Mouse (Mus musculus) left cerebral cortex, adult 2 months (tissue): ENCODE results near the gene 2610301B20Rik. TPM values are rescaled to one million over a fixed set of nuclear protein-coding genes. Genes with fewer than 3 reads are reported as not detected.

Experiments used
- DNase-seq, 2 experiments: peaks; one replicate each; pipeline ENCODE4 v3.0.0; 2021 to 2022; ENCODE audit warnings: low spot score in 2 of 2, mixed read lengths in 1 of 2; ENCODE audit errors: extremely low spot score in 1 of 2
- H3K27ac ChIP-seq: fragments of 200-600 bp; 2 replicates; pipeline ENCODE4 v1.8.1; 2022
- H3K4me3 ChIP-seq: fragments of 200-600 bp; 2 replicates; pipeline ENCODE4 v1.8.1; 2022
- CTCF ChIP-seq: fragments of 200-600 bp; IDR thresholded peaks from 2 replicates; pipeline ENCODE4 v1.8.1; 2022; ENCODE audit warnings: antibody characterized with exemption, mild to moderate bottlenecking, moderate library complexity
- intact Hi-C: fragments of 180-260 bp; cut with DNase I; formaldehyde crosslinking; loops from one replicate; pipeline ENCODE4 v1.15.1; 2025
- total RNA-seq, 2 experiments: library from RNA; stranded (reverse); gene quantifications; 2 replicates each; pipeline ENCODE4 v1.2.3; 2021

The 2610301B20Rik gene
- total RNA-seq, 2 experiments from 2014 or later, result 31.6 to 37.1 TPM

GRCm38 (mm10) chr4:10912611-10913301, 38.5 kb downstream of the 2610301B20Rik start:
- peak; percentile 88 for TF ChIP-seq CTCF
- H3K4me3 ChIP-seq, result no peak overlapping the region

GRCm38 (mm10) chr4:10913409-10913808, 39.1 kb downstream of the 2610301B20Rik start:
- H3K27ac ChIP-seq, result no peak overlapping the region

More at GRCm38 (mm10) chr4:10912611-10913301, 38.5 kb downstream of the 2610301B20Rik start:
- intact Hi-C loops, result loop anchor here (1.0 to 10.0 kb wide), 5 partner anchors 115 to 542 kb away; no protein-coding TSS in a partner anchor
- peak; percentile 87 to 92 for DNase-seq
- H3K27ac ChIP-seq, result no peak overlapping the region

GRCm38 (mm10) chr4:10914766-10915165, 40.5 kb downstream of the 2610301B20Rik start:
- Histone ChIP-seq H3K4me3 (no peak overlapping the region), H3K27ac (no peak overlapping the region)
- no peak for TF ChIP-seq CTCF
- no peak for DNase-seq
- intact Hi-C loops, result loop anchor here (5.0 to 10.0 kb wide), 4 partner anchors 113 to 540 kb away; no protein-coding TSS in a partner anchor

More at GRCm38 (mm10) chr4:10913409-10913808, 39.1 kb downstream of the 2610301B20Rik start:
- intact Hi-C loops, result loop anchor here (5.0 to 10.0 kb wide), 4 partner anchors 114 to 541 kb away; no protein-coding TSS in a partner anchor
- H3K4me3 ChIP-seq, result no peak overlapping the region
- no peak for DNase-seq
- no peak for TF ChIP-seq CTCF

GRCm38 (mm10) chr4:10915271-10915670, 41.0 kb downstream of the 2610301B20Rik start:
- no peak overlapping the region for H3K27ac ChIP-seq
- intact Hi-C loops, result loop anchor here (10.0 kb wide), 1 partner anchor 540 kb away; no protein-coding TSS in a partner anchor
- H3K4me3 ChIP-seq, result no peak overlapping the region
- DNase-seq, result no peak
- no peak for TF ChIP-seq CTCF

GRCm38 (mm10) chr4:10918402-10918801, 44.1 kb downstream of the 2610301B20Rik start:
- DNase-seq, result no peak
- H3K4me3 ChIP-seq, result no peak overlapping the region
- intact Hi-C loops, result loop anchor here (10.0 kb wide), 1 partner anchor 536 kb away; no protein-coding TSS in a partner anchor
- TF ChIP-seq CTCF, result no peak
- no peak overlapping the region for H3K27ac ChIP-seq

- DNase-seq, result no peak
- Histone ChIP-seq H3K4me3 (no peak overlapping the region), H3K27ac (no peak overlapping the region)
- intact Hi-C loops, result loop anchor here (10.0 kb wide), 1 partner anchor 536 kb away; no protein-coding TSS in a partner anchor
- no peak for TF ChIP-seq CTCF
Observed at GRCm38 (mm10) chr4:10919097-10919496, 44.8 kb downstream of the 2610301B20Rik start.

GRCm38 (mm10) chr4:10919530-10919929, 45.2 kb downstream of the 2610301B20Rik start:
- no peak overlapping the region for H3K4me3 ChIP-seq
- no peak overlapping the region for H3K27ac ChIP-seq
- no peak for TF ChIP-seq CTCF
- DNase-seq, result no peak
- intact Hi-C loops, result loop anchor here (10.0 kb wide), 1 partner anchor 535 kb away; no protein-coding TSS in a partner anchor

- Histone ChIP-seq H3K4me3 (no peak overlapping the region), H3K27ac (no peak overlapping the region)
- no peak for TF ChIP-seq CTCF
- no peak for DNase-seq
- intact Hi-C loops, result loop anchor here (10.0 kb wide), 1 partner anchor 535 kb away; no protein-coding TSS in a partner anchor
Observed at GRCm38 (mm10) chr4:10919987-10920386, 45.7 kb downstream of the 2610301B20Rik start.

DNA sequence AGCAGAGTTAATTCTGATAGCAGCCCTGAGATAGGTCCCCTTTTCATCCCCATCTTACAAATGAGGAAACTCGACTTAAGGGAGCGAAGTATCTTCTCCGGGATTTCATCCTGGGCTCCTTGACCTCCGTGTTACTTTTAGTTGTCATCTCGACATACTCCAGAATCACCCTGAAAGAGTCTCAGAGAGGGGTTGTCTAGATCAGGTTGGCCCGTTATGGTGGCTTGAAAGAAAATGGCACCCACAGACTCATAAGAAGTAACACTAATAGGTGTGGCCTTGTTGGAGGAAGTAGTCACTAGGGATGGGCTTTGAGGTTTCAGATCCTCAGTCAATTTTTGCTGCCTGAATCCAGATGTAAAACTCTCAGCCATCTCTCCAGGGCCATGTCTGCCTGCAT, 46.3 kb downstream of the 2610301B20Rik start:
- DNase-seq, result no peak
- TF ChIP-seq CTCF, result no peak
- Histone ChIP-seq H3K27ac (no peak overlapping the region), H3K4me3 (no peak overlapping the region)
- intact Hi-C loops, result no loop called here

- TF ChIP-seq CTCF, result no peak
- peak; percentile 59 to 73 for DNase-seq
- no peak overlapping the region; the same call in 1 of the 2 replicates for H3K27ac ChIP-seq
- intact Hi-C loops, result no loop called here
- H3K4me3 ChIP-seq, result no peak overlapping the region
Observed at GRCm38 (mm10) chr4:10923180-10923579, 48.9 kb downstream of the 2610301B20Rik start.

GRCm38 (mm10) chr4:10924140-10924539, 49.8 kb downstream of the 2610301B20Rik start:
- H3K4me3 ChIP-seq, result no peak overlapping the region
- no peak for DNase-seq
- intact Hi-C loops, result no loop called here
- no peak for TF ChIP-seq CTCF
- no peak overlapping the region for H3K27ac ChIP-seq

- no peak overlapping the region for H3K4me3 ChIP-seq
- intact Hi-C loops, result no loop called here
- H3K27ac ChIP-seq, result no peak overlapping the region
- no peak for TF ChIP-seq CTCF
- DNase-seq, result no peak
Observed at GRCm38 (mm10) chr4:10924541-10924940, 50.2 kb downstream of the 2610301B20Rik start.
